Mouse (Mus musculus) lung, postnatal 25 days (tissue): Measurements from ENCODE around the gene Gja5.
"Not testable (repeated sequence)": the region's sequence is repeated elsewhere in the genome, so short reads cannot be mapped to it uniquely, and the experiment has no call there.

Source experiments
- DNase-seq: peaks from one replicate; pipeline ENCODE4 v3.0.0; 2022; ENCODE audit warnings: low spot score

Gene Gja5

DNA sequence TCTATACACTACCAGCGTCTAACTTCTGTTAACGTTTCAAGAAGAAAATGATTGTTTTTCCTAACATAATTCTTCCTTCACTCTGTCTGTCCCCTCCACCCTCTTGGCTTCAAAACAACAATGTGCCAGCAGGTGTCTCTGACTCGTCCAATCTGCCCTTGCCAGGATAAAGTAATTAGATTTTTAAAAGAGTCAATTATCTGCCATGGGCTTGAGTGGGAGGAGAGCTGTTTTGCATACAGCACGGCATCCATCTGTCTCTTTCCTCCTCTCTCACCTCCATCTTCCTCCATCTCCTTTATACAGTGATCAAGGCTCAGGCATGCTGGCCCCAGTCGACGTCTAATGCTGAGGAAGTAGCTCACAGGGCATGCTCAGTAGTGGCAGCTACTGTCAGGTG is 132.6 kb downstream of the Gja5 start:
- peak; percentile 54 for DNase-seq

- peak; percentile 45 for DNase-seq
Measured at GRCm38 (mm10) chr3:97039721-97040120, 135.2 kb downstream of the Gja5 start.

DNA sequence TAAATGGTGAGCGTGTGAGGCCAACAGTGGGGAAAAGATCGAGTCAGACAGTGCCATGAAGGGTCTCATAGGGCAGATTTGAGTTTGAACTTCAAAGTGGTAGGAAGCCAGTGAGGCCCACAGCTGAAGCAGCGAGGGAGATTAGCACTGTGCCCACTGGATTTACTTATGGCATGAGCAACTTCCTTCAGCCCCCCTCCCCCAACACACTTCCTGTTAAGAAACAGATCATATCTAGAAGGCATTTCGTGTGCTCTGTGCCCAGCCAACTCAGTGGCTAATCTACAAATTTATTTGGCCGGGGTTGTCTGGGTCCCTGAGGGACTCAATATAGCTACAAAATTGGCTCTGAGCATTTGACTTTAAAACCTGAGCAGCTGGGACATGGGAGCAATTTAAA is 139.7 kb downstream of the Gja5 start:
- DNase-seq, result peak; percentile 32

- DNase-seq, result no peak
Measured at GRCm38 (mm10) chr3:97047757-97048156, 143.3 kb downstream of the Gja5 start.

DNA sequence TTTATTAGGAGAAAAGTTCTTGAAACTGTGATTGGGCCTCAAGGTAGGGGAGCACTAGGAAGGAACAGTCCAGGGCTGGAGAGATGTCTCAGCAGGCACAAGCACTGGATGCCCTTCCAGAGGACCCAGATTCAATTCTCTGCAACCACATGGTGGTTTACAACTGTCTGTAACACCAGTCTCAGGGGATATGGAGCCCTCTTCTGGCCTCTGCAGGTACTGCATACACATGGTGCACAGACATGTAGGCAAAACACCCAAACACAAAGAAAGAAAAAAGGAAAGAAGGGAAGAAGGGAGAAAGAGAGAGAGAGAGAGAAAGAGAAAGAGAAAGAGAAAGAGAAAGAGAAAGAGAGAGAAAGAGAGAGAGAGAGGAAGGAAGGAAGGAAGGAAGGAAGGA is 143.9 kb downstream of the Gja5 start:
- no peak for DNase-seq

DNA sequence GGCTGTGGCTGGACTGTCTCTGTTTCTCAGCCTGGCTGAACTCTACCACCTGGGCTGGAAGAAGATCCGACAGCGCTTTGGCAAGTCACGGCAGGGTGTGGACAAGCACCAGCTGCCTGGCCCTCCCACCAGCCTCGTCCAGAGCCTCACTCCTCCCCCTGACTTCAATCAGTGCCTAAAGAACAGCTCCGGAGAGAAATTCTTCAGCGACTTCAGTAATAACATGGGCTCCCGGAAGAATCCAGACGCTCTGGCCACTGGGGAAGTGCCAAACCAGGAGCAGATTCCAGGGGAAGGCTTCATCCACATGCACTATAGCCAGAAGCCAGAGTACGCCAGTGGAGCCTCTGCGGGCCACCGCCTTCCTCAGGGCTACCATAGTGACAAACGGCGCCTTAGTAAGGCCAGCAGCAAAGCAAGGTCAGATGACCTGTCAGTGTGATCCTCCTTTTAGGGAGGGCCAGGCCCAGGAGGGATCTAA is 146.8 kb downstream of the Gja5 start:
- peak; percentile 48 for DNase-seq

GRCm38 (mm10) chr3:97052069-97052799 is 147.7 kb downstream of the Gja5 start:
- DNase-seq, result no peak

GRCm38 (mm10) chr3:97058704-97059103 is 154.2 kb downstream of the Gja5 start:
- DNase-seq, result no peak

- DNase-seq, result no peak
Measured at GRCm38 (mm10) chr3:97060119-97060518, 155.6 kb downstream of the Gja5 start.

DNA sequence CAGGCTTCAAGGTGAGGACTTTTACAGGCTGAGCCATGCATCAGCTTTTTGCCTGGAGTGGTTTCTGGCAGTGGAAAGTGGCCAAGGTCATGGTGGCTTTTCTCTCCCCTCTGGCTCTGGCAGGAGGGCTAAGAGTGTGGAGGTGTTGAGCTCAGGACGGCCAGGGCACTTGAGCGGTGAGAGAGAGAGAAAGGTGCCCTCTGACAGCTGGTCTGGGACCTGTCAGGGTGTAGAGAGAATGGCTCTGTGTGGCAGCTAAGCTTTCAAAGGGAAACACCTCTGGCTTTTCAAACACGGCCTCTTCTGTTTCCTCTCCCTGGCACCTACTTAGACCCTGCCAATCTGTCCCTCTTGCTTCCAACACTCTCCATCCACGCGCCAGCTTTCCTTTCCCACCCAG is 158.3 kb downstream of the Gja5 start:
- no peak for DNase-seq

DNA sequence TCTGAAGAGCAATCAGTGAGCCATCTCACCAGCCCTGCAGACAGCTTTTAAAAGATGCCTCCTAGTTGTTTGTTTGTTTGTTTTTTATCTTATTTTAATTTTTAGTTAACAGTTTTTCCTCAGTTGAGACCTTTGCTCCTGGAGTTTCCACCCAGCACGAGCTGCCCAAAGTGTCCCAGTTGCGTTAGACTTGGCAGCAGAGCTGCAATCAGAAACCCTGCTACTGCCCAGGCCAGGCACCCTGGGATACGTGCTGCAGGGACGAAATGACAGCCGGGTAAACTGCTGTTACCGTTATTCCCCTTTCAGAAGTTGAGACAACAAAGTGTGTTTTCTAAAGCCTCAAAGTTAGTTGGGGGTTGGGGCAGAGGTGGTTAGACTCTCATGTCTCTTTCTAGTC is 159.6 kb downstream of the Gja5 start:
- no peak for DNase-seq

DNA sequence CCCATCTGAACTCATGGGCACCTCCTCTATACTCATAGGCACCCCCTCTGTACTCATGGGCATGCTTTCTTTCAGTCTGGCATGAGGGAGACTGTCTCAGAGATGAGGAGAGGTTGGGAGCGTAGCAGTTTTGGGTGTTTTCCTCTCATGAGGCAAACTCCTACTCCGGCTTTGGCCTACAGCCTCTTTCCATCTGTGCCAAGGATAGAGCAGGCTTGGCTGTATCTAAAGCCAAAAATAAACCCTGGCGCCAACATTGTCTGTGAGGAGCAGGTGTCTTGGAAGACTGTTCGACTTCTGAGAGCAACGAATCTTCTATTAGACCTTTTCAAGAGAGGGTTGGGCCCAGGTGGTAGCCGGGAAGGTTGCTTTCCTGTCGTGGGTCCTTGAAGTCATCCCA is 165.1 kb downstream of the Gja5 start:
- not testable (repeated sequence) for DNase-seq

- not testable (repeated sequence) for DNase-seq
Measured at GRCm38 (mm10) chr3:97071916-97072315, 167.4 kb downstream of the Gja5 start.

DNA sequence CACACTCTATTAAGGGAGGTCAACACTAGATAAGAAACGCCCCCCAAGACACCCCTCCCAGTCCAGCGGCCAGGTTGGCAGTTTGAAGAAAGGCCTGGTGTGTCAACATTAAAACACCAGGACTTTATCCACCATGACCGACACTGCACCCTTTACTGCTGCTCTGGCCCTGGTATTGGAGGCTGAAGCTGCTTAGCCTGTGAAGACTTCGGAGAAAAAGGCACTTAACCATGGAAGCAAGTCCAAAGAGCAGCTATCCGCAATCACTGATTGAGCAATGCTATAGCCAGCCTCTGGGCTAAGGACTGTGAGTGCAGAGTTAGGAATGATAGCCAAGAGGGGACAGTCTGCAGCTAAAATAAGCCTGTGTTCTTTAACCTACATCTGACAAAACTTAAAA is 167.9 kb downstream of the Gja5 start:
- not testable (repeated sequence) for DNase-seq

DNA sequence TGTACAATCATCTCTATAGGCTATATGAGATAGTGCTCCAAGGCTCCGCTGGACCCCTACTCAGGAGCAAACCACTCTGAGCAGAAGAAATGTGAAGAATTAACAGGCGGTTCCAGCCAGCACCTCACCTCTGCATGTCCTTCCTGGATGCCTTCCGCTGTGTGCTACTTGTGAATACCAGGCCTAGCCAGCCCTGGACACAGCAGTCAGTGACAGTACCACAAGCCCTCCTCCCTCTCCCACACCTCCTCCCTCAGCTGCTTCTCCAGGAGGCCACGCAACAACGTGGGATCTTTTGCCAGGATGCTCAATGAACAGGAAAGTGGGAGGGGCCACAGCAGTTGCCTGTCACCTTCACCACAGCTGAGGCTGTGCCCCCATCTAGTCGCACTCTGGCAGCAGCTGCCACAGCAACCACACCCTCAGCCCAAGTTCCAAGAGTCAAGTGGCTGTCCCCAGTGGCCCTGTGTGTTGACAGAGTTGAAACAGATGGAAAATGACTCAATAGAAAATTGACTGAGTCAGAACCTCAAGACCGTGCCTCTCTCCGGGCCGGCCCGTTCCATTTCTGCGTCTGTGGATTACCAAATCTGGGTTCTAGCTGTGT is 171.4 kb downstream of the Gja5 start:
- DNase-seq, result not testable (repeated sequence)

- DNase-seq, result peak; percentile 65
Measured at GRCm38 (mm10) chr3:97076412-97076811, 171.9 kb downstream of the Gja5 start.

DNA sequence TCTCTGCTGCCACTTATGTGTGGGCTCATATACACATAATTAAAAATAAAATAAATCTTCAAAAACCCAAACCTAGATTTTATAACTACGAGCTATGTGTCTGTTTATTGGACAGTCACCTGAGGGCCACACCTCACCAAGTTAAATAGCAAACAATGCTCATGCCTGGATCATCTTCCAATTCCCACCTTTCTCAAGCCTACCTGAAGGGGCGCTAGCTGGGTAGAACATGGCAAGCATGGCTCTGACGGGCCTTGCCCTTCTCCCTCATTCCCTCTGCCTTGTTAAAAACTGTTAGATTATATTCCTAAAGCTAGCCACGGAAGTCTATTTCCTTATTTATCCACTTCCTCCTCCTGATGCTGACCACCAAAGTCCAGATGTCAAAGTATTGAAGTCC is 173.9 kb downstream of the Gja5 start:
- no peak for DNase-seq

DNA sequence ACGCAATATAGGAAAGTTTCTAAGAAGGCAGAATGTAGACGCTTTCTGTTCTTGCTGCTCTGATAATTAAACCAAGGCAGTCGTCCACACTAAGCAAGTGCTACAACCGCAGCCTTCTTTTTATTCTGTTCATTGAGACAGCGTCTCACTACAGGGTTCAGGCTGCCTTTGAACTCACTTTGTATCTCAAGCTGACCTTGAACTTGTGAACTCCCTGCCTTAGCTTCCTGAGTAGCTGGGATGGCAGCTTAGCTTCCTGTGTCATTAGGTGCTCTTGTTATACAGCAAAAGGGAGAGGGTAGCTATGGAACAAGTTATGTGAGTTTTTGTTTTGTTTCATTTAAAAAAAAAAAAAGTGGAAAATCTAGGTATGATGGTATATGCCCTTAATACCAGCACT is 177.7 kb downstream of the Gja5 start:
- DNase-seq, result no peak

DNA sequence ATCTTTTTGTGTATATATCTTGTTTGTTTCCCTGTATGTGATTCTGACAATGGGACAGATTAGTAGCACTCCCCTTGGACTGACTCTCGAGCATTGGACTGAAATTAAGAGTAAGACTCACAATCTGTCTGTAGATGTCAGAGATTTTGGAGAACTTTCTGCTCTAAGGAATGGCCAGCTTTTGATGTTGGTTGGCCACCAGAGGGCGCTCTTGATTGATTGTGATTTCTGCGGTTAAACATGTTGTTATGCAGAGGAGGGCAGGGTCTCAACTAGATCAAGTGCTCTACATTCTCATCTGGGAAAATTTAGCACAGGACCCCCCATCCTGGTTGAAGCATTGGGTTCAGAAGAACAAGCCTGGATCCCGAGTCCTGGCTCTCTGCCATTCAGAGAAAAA is 182.8 kb downstream of the Gja5 start:
- peak; percentile 26 for DNase-seq

DNA sequence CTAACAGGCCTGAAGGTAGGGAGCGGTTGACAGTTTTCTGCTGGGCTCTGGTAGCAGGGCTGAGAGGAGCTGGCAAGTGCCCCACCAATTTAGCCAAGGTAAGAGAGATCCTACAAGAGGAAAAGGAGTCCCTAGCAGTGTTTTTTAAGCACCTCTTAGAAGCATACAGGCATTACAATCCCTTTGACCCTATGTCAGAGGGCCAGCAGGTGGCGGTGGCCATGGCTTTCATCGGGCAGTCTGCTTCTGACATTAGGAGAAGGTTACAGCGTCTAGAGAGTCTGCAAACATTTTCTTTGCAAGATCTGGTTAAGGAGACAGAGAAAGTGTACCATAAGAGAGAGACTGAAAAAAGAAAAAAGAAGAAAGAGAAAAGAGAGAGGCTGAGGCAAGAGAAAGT is 183.8 kb downstream of the Gja5 start:
- DNase-seq, result not testable (repeated sequence)

DNA sequence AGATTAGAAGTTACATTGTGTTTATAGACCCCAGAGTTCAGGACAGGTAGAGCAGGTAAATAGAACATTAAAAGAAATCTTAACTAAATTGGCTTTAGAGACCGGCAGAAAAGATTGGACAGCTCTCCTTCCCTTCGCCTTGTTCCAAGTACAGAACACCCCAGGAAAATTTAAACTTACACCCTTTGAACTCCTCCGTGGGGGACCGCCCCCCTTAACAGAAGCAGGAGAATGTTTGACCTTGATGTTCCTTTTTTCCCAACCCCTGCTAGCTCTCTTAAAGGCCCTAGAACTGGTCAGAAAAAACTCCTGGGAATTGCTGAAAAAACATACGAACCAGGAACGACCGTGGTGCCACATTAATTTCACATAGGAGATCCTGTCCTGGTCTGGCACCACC is 187.5 kb downstream of the Gja5 start:
- not testable (repeated sequence) for DNase-seq

- not testable (repeated sequence) for DNase-seq
Measured at GRCm38 (mm10) chr3:97096664-97097063, 192.2 kb downstream of the Gja5 start.

- DNase-seq, result no peak
Measured at GRCm38 (mm10) chr3:97100784-97101641, 196.5 kb downstream of the Gja5 start.
